Mouse (Mus musculus) lung, embryonic 14.5 days (tissue): ENCODE results near the gene Usp54. TPM values are rescaled to one million over a fixed set of nuclear protein-coding genes. Genes with fewer than 3 reads are reported as not detected.

ENCODE experiments used
- ATAC-seq: fragments of 200-750 bp; cut with Nextera tagmentation; 2 replicates; pipeline ENCODE4 v1.8.0; 2017; ENCODE audit warnings: mild to moderate bottlenecking, moderate TSS enrichment, moderate library complexity; ENCODE audit not compliant: insufficient read depth
- DNase-seq: peaks from one replicate; pipeline ENCODE4 v3.0.0-alpha.2; 2015
- H3K27ac ChIP-seq: fragments of 300-500 bp; sonication (generic); 2 replicates; pipeline ENCODE4 v1.5.1; 2014; ENCODE audit warnings: low read depth, mild to moderate bottlenecking, moderate library complexity
- H3K27me3 ChIP-seq: fragments of 300-500 bp; sonication (generic); 2 replicates; pipeline ENCODE4 v1.6.1; 2014; ENCODE audit warnings: low read length, control low read depth; ENCODE audit not compliant: insufficient read depth
- H3K36me3 ChIP-seq: fragments of 300-500 bp; sonication (generic); 2 replicates; pipeline ENCODE4 v1.6.1; 2014; ENCODE audit warnings: control low read depth; ENCODE audit not compliant: insufficient read depth
- H3K4me1 ChIP-seq: fragments of 300-500 bp; sonication (generic); 2 replicates; pipeline ENCODE4 v1.6.1; 2014; ENCODE audit warnings: antibody characterized with exemption, control low read depth; ENCODE audit not compliant: insufficient read depth
- H3K4me2 ChIP-seq: fragments of 300-500 bp; sonication (generic); 2 replicates; pipeline ENCODE4 v1.6.1; 2014; ENCODE audit warnings: mild to moderate bottlenecking
- H3K4me3 ChIP-seq: fragments of 300-500 bp; sonication (generic); 2 replicates; pipeline ENCODE4 v1.5.1; 2014; ENCODE audit warnings: low read depth, low read length
- H3K9ac ChIP-seq: fragments of 300-500 bp; sonication (generic); 2 replicates; pipeline ENCODE4 v1.6.1; 2014
- H3K9me3 ChIP-seq: fragments of 300-500 bp; sonication (generic); 2 replicates; pipeline ENCODE4 v1.6.1; 2016; ENCODE audit warnings: low read depth, low read length, control low read depth
- CTCF ChIP-seq: IDR thresholded peaks from 2 replicates; pipeline ENCODE4 v1.5.1; 2016; ENCODE audit warnings: antibody characterized with exemption, low read depth
- WGBS: fragments of 180-500 bp; shearing (Covaris S2); extraction: QIAGEN DNeasy Blood & Tissue Kit; methylation state at CpG from one replicate; pipeline ENCODE4 v1.1.7; 2014; 5-methylcytosine and 5-hydroxymethylcytosine counted together
- polyA plus RNA-seq: library from polyadenylated mRNA; unstranded; fragments of >200 nt; fragmentation: Nextera tagmentation; extraction: Ambion mirVana; gene quantifications from 2 replicates; pipeline ENCODE4 v1.2.1, GENCODE M21; 2014

The Usp54 gene
- polyA plus RNA-seq, 1 experiment from 2014 or later, result 10.0 TPM

GRCm38 (mm10) chr14:20673735-20674063 lies 32.8 kb upstream of the Usp54 start:
- peak overlapping the region; percentile 48 for H3K9ac ChIP-seq
- H3K27ac ChIP-seq, result peak overlapping the region; percentile 88
- 8% methylated on average over 13 of the region's 13 CpGs for WGBS
- peaks cover 33% of the 10 kb centered on the region for H3K36me3 ChIP-seq
- no peaks in the 10 kb centered on the region for H3K27me3 ChIP-seq
- DNase-seq, result no peak
- peak overlapping the region; percentile 63 for H3K4me3 ChIP-seq
- peak overlapping the region; percentile 68 for H3K4me2 ChIP-seq
- no peak for TF ChIP-seq CTCF
- peak; percentile 57 for ATAC-seq
- peaks cover 8% of the 10 kb centered on the region; the same call in 1 of the 2 replicates for H3K4me1 ChIP-seq
- no peaks in the 10 kb centered on the region for H3K9me3 ChIP-seq

- Histone ChIP-seq H3K9ac (no peak overlapping the region), H3K4me1 (peaks cover 8% of the 10 kb centered on the region; the same call in 1 of the 2 replicates), H3K27ac (no peak overlapping the region), H3K4me2 (peak overlapping the region; percentile 68), H3K36me3 (peaks cover 26% of the 10 kb centered on the region), H3K9me3 (no peaks in the 10 kb centered on the region), H3K4me3 (no peak overlapping the region), H3K27me3 (no peaks in the 10 kb centered on the region)
- 93% methylated on average over 2 of the region's 2 CpGs for WGBS
- peak; percentile 56 for TF ChIP-seq CTCF
- no peak for ATAC-seq
- DNase-seq, result peak; percentile 69
Measured at GRCm38 (mm10) chr14:20672990-20673389, 32.1 kb upstream of the Usp54 start.

GRCm38 (mm10) chr14:20668154-20668810 lies 27.4 kb upstream of the Usp54 start, which contains the start of gene Synpo2l:
Gene Synpo2l, minus strand, starts transcription at chr14:20668354.
- TF ChIP-seq CTCF, result no peak
- Histone ChIP-seq H3K36me3 (no peaks in the 10 kb centered on the region), H3K27me3 (no peaks in the 10 kb centered on the region), H3K4me1 (0 out of 2 replicates have a peak, but pooled peaks cover 5% of the 10 kb centered on the region), H3K9me3 (no peaks in the 10 kb centered on the region), H3K27ac (no peak within 1 kb of the TSS), H3K9ac (no peak within 1 kb of the TSS), H3K4me3 (no peak within 1 kb of the TSS), H3K4me2 (no peak within 1 kb of the TSS)
- DNase-seq (no peak), ATAC-seq (no peak)
- WGBS, result 77% methylated on average over 8 of the region's 8 CpGs

GRCm38 (mm10) chr14:20667469-20667868 lies 26.6 kb upstream of the Usp54 start:
- no peak for ATAC-seq
- TF ChIP-seq CTCF, result no peak
- H3K9ac ChIP-seq, result no peak overlapping the region

GRCm38 (mm10) chr14:20664436-20664835 lies 23.6 kb upstream of the Usp54 start:
- no peak for TF ChIP-seq CTCF
- Histone ChIP-seq H3K4me2 (no peak overlapping the region), H3K4me1 (0 out of 2 replicates have a peak, but pooled peaks cover 8% of the 10 kb centered on the region), H3K9me3 (no peaks in the 10 kb centered on the region), H3K4me3 (no peak overlapping the region; the same call in 1 of the 2 replicates), H3K9ac (peak overlapping the region; percentile 17; the same call in 1 of the 2 replicates), H3K27ac (peak overlapping the region; percentile 2; the same call in 1 of the 2 replicates), H3K27me3 (no peaks in the 10 kb centered on the region), H3K36me3 (no peaks in the 10 kb centered on the region)
- WGBS, result 40% methylated on average over 3 of the region's 3 CpGs
- DNase-seq (no peak), ATAC-seq (no peak)

More at GRCm38 (mm10) chr14:20667469-20667868, 26.6 kb upstream of the Usp54 start:
- H3K36me3 ChIP-seq, result no peaks in the 10 kb centered on the region
- H3K27ac ChIP-seq, result no peak overlapping the region
- WGBS, result 59% methylated on average over 1 of the region's 1 CpGs
- H3K4me1 ChIP-seq, result 0 out of 2 replicates have a peak, but pooled peaks cover 5% of the 10 kb centered on the region
- no peak for DNase-seq
- H3K27me3 ChIP-seq, result no peaks in the 10 kb centered on the region
- no peak overlapping the region for H3K4me3 ChIP-seq
- no peak overlapping the region for H3K4me2 ChIP-seq
- no peaks in the 10 kb centered on the region for H3K9me3 ChIP-seq

- Histone ChIP-seq H3K4me2 (0 out of 2 replicates have a peak overlapping the region, but pooled peaks have one; percentile 12), H3K36me3 (no peaks in the 10 kb centered on the region), H3K9ac (no peak overlapping the region), H3K9me3 (no peaks in the 10 kb centered on the region), H3K4me1 (0 out of 2 replicates have a peak, but pooled peaks cover 8% of the 10 kb centered on the region), H3K27me3 (no peaks in the 10 kb centered on the region), H3K27ac (peak overlapping the region; percentile 36; the same call in 1 of the 2 replicates), H3K4me3 (no peak overlapping the region)
- WGBS, result 57% methylated on average over 2 of the region's 2 CpGs
- DNase-seq (no peak), ATAC-seq (no peak)
- TF ChIP-seq CTCF, result no peak
Measured at GRCm38 (mm10) chr14:20663601-20664000, 22.7 kb upstream of the Usp54 start.

GRCm38 (mm10) chr14:20662740-20663139 lies 21.9 kb upstream of the Usp54 start:
- H3K36me3 ChIP-seq, result no peaks in the 10 kb centered on the region
- no peak overlapping the region; the same call in 1 of the 2 replicates for H3K27ac ChIP-seq
- peak overlapping the region; percentile 4; the same call in 1 of the 2 replicates for H3K9ac ChIP-seq
- no peak for TF ChIP-seq CTCF
- no peaks in the 10 kb centered on the region for H3K9me3 ChIP-seq
- H3K27me3 ChIP-seq, result no peaks in the 10 kb centered on the region
- 0 out of 2 replicates have a peak, but pooled peaks cover 8% of the 10 kb centered on the region for H3K4me1 ChIP-seq
- no peak overlapping the region for H3K4me2 ChIP-seq
- H3K4me3 ChIP-seq, result no peak overlapping the region
- DNase-seq (no peak), ATAC-seq (no peak)
- WGBS, result 67% methylated on average over 3 of the region's 3 CpGs
